Mouse (Mus musculus) adrenal gland, adult 2 months (tissue): ENCODE measurements around the gene Olfr718-ps1. TPM values are rescaled to one million over a fixed set of nuclear protein-coding genes. Genes with fewer than 3 reads are reported as not detected.
A peak's percentile ranks its signal among the peaks of the same experiment; 100 is the strongest.

Source experiments
- DNase-seq: peaks from one replicate; pipeline ENCODE4 v3.0.0; 2021
- microRNA-seq, 2 experiments: library from miRNA; unstranded; fragments of <30 nt; microRNA quantifications; one replicate each; pipeline ENCODE4 v1.2.0; 2021
- polyA plus RNA-seq: library from polyadenylated mRNA; depleted of rRNA; stranded (reverse); fragments of >200 nt; gene quantifications from 2 replicates; pipeline ENCODE4 v1.2.3, GENCODE M21; 2012; rRNA removed
- total RNA-seq, 2 experiments: library from RNA; stranded (reverse); gene quantifications; 2 replicates each; pipeline ENCODE4 v1.2.3; 2021

The Olfr718-ps1 gene
- total and polyA plus RNA-seq, 3 experiments = not detected

DNA sequence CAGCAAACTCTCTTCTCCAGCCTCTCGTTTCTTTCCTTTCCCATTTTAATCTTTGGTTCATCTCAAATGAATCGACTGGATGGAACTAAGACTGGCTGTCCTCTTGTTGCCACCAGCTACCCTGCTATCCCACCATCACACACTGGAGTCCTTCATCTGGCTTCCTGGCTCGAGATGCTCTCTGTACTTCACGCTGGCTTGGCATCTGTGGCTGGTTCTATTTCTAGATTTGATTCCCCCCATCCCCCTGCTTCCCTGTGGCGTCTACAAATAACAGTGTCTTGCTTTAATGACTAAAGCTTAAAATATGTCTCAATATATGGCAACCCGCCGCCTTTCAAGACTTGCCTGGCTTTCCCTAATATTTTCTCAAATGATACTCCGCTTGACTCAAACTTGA, 19.5 kb downstream of the Olfr718-ps1 start:
- no peak for DNase-seq

DNA sequence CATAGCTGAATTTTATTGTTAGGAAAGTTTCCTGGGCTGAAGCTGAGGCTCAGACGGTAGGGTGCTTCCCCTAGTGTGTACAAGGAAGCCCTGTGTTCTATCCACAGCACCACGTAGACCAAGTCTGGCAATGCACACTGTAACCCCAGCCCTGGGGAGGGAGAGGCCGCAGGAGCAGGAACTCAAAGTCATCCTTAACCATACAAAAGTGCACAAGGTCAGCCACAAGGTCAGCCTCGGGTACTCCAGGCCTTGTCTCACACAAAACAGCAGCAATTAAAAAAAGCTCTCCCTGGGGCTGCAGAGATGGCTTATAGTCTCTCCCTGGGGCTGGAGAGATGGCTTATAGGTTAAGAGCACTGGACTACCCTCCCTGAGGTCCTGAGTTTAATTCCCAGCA, 20.5 kb downstream of the Olfr718-ps1 start:
- no peak for DNase-seq

DNA sequence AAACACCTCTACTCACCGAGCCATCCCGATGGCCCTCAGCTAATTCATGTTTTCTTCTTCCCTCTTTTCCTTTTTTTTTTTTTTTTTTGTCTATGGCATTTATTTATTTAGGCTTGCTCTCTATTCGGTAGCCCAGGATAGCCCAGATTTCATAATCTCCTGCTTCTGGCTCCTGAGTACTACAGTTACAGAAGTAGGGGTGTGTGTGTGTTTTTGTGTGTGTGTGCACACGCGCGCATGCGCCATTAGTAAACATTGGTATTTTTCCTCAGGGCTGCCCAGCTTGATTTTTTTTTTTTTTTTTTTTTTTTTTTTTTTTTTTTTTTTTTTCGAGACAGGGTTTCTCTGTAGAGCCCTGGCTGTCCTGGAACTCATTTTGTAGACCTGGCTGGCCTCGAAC, 21.3 kb downstream of the Olfr718-ps1 start:
- no peak for DNase-seq

DNA sequence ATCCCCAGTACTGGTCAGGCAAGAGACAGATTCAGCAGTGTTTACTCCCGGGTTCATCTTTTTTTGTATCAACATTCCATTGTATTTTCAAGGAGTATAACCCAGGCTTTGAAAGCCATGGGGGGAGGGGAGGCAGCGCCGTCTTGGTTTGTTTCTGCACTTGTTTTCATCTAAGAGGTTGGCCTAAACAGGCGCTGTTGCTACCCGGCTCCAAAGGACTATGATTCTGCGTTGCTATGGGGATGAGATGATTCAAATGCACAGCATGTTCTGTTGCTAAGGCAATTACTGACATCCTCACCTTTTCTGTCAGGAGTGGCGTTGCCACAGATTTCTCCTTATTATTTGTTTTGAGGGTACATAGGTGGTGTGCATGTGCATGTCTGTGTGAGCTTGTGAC, 21.8 kb downstream of the Olfr718-ps1 start:
- no peak for DNase-seq

DNA sequence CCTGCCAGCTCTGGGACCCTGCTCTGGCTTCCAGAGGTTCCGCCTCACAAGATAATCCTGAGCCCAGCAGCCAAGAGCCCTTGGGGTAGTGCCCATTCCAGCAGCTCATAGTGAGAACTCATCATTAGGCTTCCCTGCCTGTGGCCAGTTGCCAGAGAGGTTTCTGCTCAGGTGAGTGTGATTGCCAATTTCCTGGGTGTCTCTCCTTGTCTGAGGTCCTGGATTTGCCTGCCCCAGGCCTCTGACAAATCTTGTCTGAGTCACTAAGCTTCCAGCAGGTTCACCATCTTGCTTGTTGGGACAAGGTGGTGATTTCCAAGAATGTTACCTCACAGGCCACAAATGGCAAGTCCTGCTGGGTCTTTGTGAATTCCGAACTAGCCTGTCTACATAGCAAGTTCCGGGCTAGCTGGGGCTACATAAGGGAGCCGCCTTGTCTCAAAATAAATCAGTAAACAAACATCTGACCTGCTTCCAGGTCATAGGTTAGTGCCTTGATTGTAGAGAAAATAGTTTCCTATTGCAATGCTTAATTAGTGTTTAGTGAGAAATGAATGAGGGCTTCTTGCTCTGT, 22.5 kb downstream of the Olfr718-ps1 start:
- no peak for DNase-seq

- no peak for DNase-seq
Measured at GRCm38 (mm10) chr5:143122673-143123072, 24.7 kb downstream of the Olfr718-ps1 start.

DNA sequence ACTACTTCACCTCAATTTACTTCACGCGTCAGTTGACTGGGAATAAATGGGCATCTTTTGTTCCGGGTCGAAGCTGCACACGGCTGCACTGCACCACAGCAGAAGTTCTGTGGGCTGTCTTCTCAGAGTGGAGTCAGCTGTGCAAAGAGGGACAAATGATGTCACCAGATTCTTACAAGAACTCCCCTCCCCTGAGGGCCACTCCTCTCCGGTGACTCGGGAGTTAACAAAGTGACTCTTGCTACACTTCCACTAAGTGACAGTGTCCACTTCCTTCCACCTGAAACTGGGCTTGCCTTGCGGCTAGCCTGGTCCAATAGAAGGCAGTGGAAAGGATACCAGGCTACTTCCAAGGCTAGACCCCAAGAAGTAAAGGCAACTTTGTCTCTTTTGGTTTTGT, 25.3 kb downstream of the Olfr718-ps1 start:
- no peak for DNase-seq

- DNase-seq = peak; percentile 95
Measured at GRCm38 (mm10) chr5:143112281-143113246, 34.8 kb downstream of the Olfr718-ps1 start, which contains the start of gene Rnf216. Gene Rnf216 (minus strand): TSS chr5:143112994.

- peak; percentile 15 for DNase-seq
Measured at GRCm38 (mm10) chr5:143106842-143107241, 40.5 kb downstream of the Olfr718-ps1 start.

GRCm38 (mm10) chr5:143103231-143103630, 44.1 kb downstream of the Olfr718-ps1 start:
- DNase-seq = peak; percentile 71

- DNase-seq = no peak
Measured at GRCm38 (mm10) chr5:143101626-143102025, 45.8 kb downstream of the Olfr718-ps1 start.

GRCm38 (mm10) chr5:143095256-143095655, 52.1 kb downstream of the Olfr718-ps1 start:
- no peak for DNase-seq

DNA sequence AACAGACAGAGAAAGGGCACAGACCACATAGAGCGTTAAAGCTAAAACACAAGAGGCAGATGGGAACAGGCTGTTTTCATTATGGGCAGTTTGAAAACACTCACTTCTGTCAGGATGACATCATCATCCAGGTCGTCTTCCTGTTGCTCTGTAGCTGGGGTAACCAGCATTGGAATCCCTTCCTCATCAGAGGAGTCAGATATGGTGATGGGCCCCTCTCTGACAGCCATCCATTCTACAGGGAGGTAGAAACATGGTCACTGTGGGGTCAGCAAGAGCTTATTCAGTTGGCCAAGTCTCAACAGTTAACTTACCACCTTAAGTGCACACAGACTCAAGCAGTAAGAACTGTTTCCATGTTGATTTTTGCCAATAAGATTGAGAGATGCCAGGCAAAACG, 54.5 kb downstream of the Olfr718-ps1 start:
- no peak for DNase-seq

GRCm38 (mm10) chr5:143084898-143085297, 62.5 kb downstream of the Olfr718-ps1 start:
- peak; percentile 52 for DNase-seq

Small RNA genes lying within 50 kb of the gene (microRNA-seq; reads per million reads assigned to microRNA genes)
- gene Gm44405 = 0 reads per million in 2 experiments

Other genes with a start within 250 kb of the Olfr718-ps1 start
- gene Actb, start 240.8 kb downstream of the Olfr718-ps1 start, total RNA-seq = 1,000 to 10,000 TPM; 3,681 to 3,786 TPM
- 3,805 and 4,221 TPM in 2 replicates for gene Actb, start 240.8 kb downstream of the Olfr718-ps1 start, polyA plus RNA-seq
- 10 to 100 TPM; 24.6 to 42.9 TPM for gene Fscn1, start 187.2 kb downstream of the Olfr718-ps1 start, total RNA-seq
- 129 and 134 TPM in 2 replicates for gene Fscn1, start 187.2 kb downstream of the Olfr718-ps1 start, polyA plus RNA-seq
- 10 to 100 TPM; 37.5 to 50.4 TPM for gene Rnf216, start 34.6 kb downstream of the Olfr718-ps1 start, total RNA-seq
- gene Rnf216, start 34.6 kb downstream of the Olfr718-ps1 start, polyA plus RNA-seq = 40.3 and 47.6 TPM in 2 replicates
- gene Rbak, start 33.2 kb upstream of the Olfr718-ps1 start, total RNA-seq = 10 to 100 TPM in 1 of 2 experiments, 1 to 10 TPM in 1; 8.9 to 12.8 TPM
- 3.7 and 5.9 TPM in 2 replicates for gene Rbak, start 33.2 kb upstream of the Olfr718-ps1 start, polyA plus RNA-seq
- not detected for gene Spdye4b, start 33.4 kb upstream of the Olfr718-ps1 start, total RNA-seq
- not detected in 2 replicates for gene Spdye4b, start 33.4 kb upstream of the Olfr718-ps1 start, polyA plus RNA-seq
- gene Spdye4a, start 79.3 kb upstream of the Olfr718-ps1 start, total RNA-seq = not detected
- not detected in 2 replicates for gene Spdye4a, start 79.3 kb upstream of the Olfr718-ps1 start, polyA plus RNA-seq
- gene Zfp12, start 87.6 kb upstream of the Olfr718-ps1 start, total RNA-seq = 10 to 100 TPM; 19.5 to 21.4 TPM
- gene Zfp12, start 87.6 kb upstream of the Olfr718-ps1 start, polyA plus RNA-seq = 9.1 and 10.1 TPM in 2 replicates
- 1 to 10 TPM; 4.6 to 9.8 TPM for gene Zfp316, start 122.4 kb upstream of the Olfr718-ps1 start, total RNA-seq
- gene Zfp316, start 122.4 kb upstream of the Olfr718-ps1 start, polyA plus RNA-seq = 21.0 and 25.5 TPM in 2 replicates
- gene Zfp853, start 146.0 kb upstream of the Olfr718-ps1 start, total RNA-seq = under 1 TPM; 0.17 to 0.31 TPM
- 1.1 and 1.6 TPM in 2 replicates for gene Zfp853, start 146.0 kb upstream of the Olfr718-ps1 start, polyA plus RNA-seq
- 10 to 100 TPM; 25.6 to 36.4 TPM for gene E130309D02Rik, start 167.8 kb upstream of the Olfr718-ps1 start, total RNA-seq
- 46.5 and 54.9 TPM in 2 replicates for gene E130309D02Rik, start 167.8 kb upstream of the Olfr718-ps1 start, polyA plus RNA-seq
- gene Zdhhc4, start 181.7 kb upstream of the Olfr718-ps1 start, total RNA-seq = 10 to 100 TPM; 52.8 to 60.8 TPM
- 95.2 and 110 TPM in 2 replicates for gene Zdhhc4, start 181.7 kb upstream of the Olfr718-ps1 start, polyA plus RNA-seq
- gene Grid2ip, start 209.8 kb upstream of the Olfr718-ps1 start, total RNA-seq = under 1 TPM; 0.24 to 0.29 TPM
- 0.40 and 1.1 TPM in 2 replicates for gene Grid2ip, start 209.8 kb upstream of the Olfr718-ps1 start, polyA plus RNA-seq